Mouse (Mus musculus) myocyte (in vitro differentiated cells): ENCODE measurements at regions not wholly inside any gene's neighbourhood (a gene's known extent, or its start where the extent isn't known, plus 50 kb on each side); places are given as distances from the start of the nearest gene placed in this dataset.

Experiments used
- CEBPB ChIP-seq: IDR thresholded peaks from 2 replicates; pipeline ENCODE4 v1.6.1; 2011; ENCODE audit warnings: mild to moderate bottlenecking, moderate library complexity; ENCODE audit not compliant: poor library complexity, insufficient read depth, severe bottlenecking
- E2F4 ChIP-seq: IDR thresholded peaks from one replicate; pipeline ENCODE4 v1.6.1; 2011; ENCODE audit warnings: mild to moderate bottlenecking, control low read depth, moderate library complexity; ENCODE audit not compliant: insufficient read depth
- MAX ChIP-seq: IDR thresholded peaks from one replicate; pipeline ENCODE4 v1.6.1; 2011; ENCODE audit warnings: low read depth, mild to moderate bottlenecking, control low read depth
- MYOD1 ChIP-seq, 3 experiments: IDR thresholded peaks; one replicate each; pipeline ENCODE4 v1.6.1; 2011; ENCODE audit warnings: control low read depth in 2 of 3, low read depth in 2 of 3, mild to moderate bottlenecking in 2 of 3, moderate library complexity in 1 of 3; ENCODE audit not compliant: insufficient read length in 2 of 3, control insufficient read depth in 1 of 3
- MYOG ChIP-seq, 3 experiments: IDR thresholded peaks; one replicate each; pipeline ENCODE4 v1.6.1; 2011; ENCODE audit warnings: control low read depth in 2 of 3, low read depth in 2 of 3, mild to moderate bottlenecking in 2 of 3; ENCODE audit not compliant: insufficient read length in 2 of 3, control insufficient read depth in 1 of 3, insufficient read depth in 1 of 3
- POLR2A ChIP-seq: IDR thresholded peaks from one replicate; pipeline ENCODE4 v1.6.1; 2011; ENCODE audit warnings: low read depth, mild to moderate bottlenecking, control low read depth, moderate library complexity; ENCODE audit not compliant: insufficient read length
- POLR2AphosphoS2 ChIP-seq: IDR thresholded peaks from one replicate; pipeline ENCODE4 v1.6.1; 2011; ENCODE audit warnings: low read depth, control low read depth; ENCODE audit not compliant: insufficient read length
- REST ChIP-seq: IDR thresholded peaks from one replicate; pipeline ENCODE4 v1.6.1; 2011; ENCODE audit warnings: mild to moderate bottlenecking, control low read depth, moderate library complexity; ENCODE audit not compliant: insufficient read depth, insufficient read length
- TCF12 ChIP-seq: IDR thresholded peaks from one replicate; pipeline ENCODE4 v1.6.1; 2011; ENCODE audit warnings: mild to moderate bottlenecking, control low read depth; ENCODE audit not compliant: poor library complexity, insufficient read depth, severe bottlenecking
- USF1 ChIP-seq: IDR thresholded peaks from one replicate; pipeline ENCODE4 v1.6.1; 2011; ENCODE audit warnings: low read depth, mild to moderate bottlenecking, control low read depth, moderate library complexity

GRCm38 (mm10) chr12:77060060-77060695 lies 98.2 kb upstream of the Max start:
- no peak for TF ChIP-seq E2F4
- no peak for TF ChIP-seq POLR2A
- TF ChIP-seq POLR2AphosphoS2, result no peak
- no peak for TF ChIP-seq USF1
- no peak for TF ChIP-seq MYOD1 (IDR thresholded peaks at IDR 0.05; ENCODE audit: control insufficient read depth in 1 of 3, insufficient read length in 2 of 3, low read depth in 2 of 3)
- TF ChIP-seq TCF12, result no peak
- TF ChIP-seq MAX, result no peak
- no peak for TF ChIP-seq CEBPB
- TF ChIP-seq MYOG (IDR thresholded peaks at IDR 0.05; ENCODE audit: control insufficient read depth in 1 of 3, insufficient read depth in 1 of 3, insufficient read length in 2 of 3, low read depth in 2 of 3), result no peak
- TF ChIP-seq REST, result no peak
